Mouse (Mus musculus) left cerebral cortex, adult 18-20 months (tissue): ENCODE data around the gene Zfp473. TPM values are rescaled to one million over a fixed set of nuclear protein-coding genes. Genes with fewer than 3 reads are reported as not detected.
"Not testable (repeated sequence)": the region's sequence is repeated elsewhere in the genome, so short reads cannot be mapped to it uniquely, and the experiment has no call there.

Experiments used
- DNase-seq, 2 experiments: peaks; one replicate each; pipeline ENCODE4 v3.0.0; 2021 to 2022; ENCODE audit warnings: low spot score in 2 of 2, mixed read lengths in 1 of 2
- total RNA-seq, 2 experiments: library from RNA; stranded (reverse); gene quantifications; 2 replicates each; pipeline ENCODE4 v1.2.3; 2021

Gene Zfp473
- total RNA-seq, 2 experiments from 2014 or later = 0.23 to 0.89 TPM

GRCm38 (mm10) chr7:44722058-44722457, 28.8 kb downstream of the Zfp473 start:
- DNase-seq = no peak

GRCm38 (mm10) chr7:44709881-44710280, 41.0 kb downstream of the Zfp473 start:
- DNase-seq = no peak

GRCm38 (mm10) chr7:44708574-44708973, 42.3 kb downstream of the Zfp473 start, which contains the start of gene Izumo2:
TSS of gene Izumo2 (plus strand) at chr7:44708742.
- no peak for DNase-seq

- DNase-seq = not testable (repeated sequence)
Measured at GRCm38 (mm10) chr7:44708093-44708492, 42.8 kb downstream of the Zfp473 start.

GRCm38 (mm10) chr7:44707169-44707675, 43.6 kb downstream of the Zfp473 start:
- DNase-seq = no peak

GRCm38 (mm10) chr7:44706322-44706721, 44.5 kb downstream of the Zfp473 start:
- no peak for DNase-seq

GRCm38 (mm10) chr7:44705086-44705485, 45.8 kb downstream of the Zfp473 start:
- no peak for DNase-seq

- DNase-seq = peak in 1 of 2 experiments; percentile 19
Measured at GRCm38 (mm10) chr7:44704363-44704762, 46.5 kb downstream of the Zfp473 start.

GRCm38 (mm10) chr7:44702985-44703384, 47.9 kb downstream of the Zfp473 start:
- DNase-seq = no peak

GRCm38 (mm10) chr7:44701921-44702320, 48.9 kb downstream of the Zfp473 start:
- DNase-seq = peak; percentile 25 to 28

GRCm38 (mm10) chr7:44697980-44698379, 52.9 kb downstream of the Zfp473 start:
- DNase-seq = no peak

GRCm38 (mm10) chr7:44697191-44697710, 53.6 kb downstream of the Zfp473 start:
- DNase-seq = no peak

- DNase-seq = no peak
Measured at GRCm38 (mm10) chr7:44695223-44695622, 55.6 kb downstream of the Zfp473 start.

GRCm38 (mm10) chr7:44693427-44694175, 57.2 kb downstream of the Zfp473 start:
- DNase-seq = no peak

- DNase-seq = no peak
Measured at GRCm38 (mm10) chr7:44689331-44689730, 61.5 kb downstream of the Zfp473 start.

- DNase-seq = no peak
Measured at GRCm38 (mm10) chr7:44688890-44689289, 62.0 kb downstream of the Zfp473 start.

GRCm38 (mm10) chr7:44685531-44686402, 65.1 kb downstream of the Zfp473 start:
- DNase-seq = no peak

- DNase-seq = no peak
Measured at GRCm38 (mm10) chr7:44683656-44684055, 67.2 kb downstream of the Zfp473 start.
